Mouse (Mus musculus): ENCODE results near the gene Stat4. TPM values are rescaled to one million over a fixed set of nuclear protein-coding genes. Genes with fewer than 3 reads are reported as not detected.
A peak's percentile ranks its signal among the peaks of the same experiment; 100 is the strongest.

Gene Stat4
- total RNA-seq, 2 experiments from 2014 or later, result 0.17 to 0.18 TPM

GRCm38 (mm10) chr1:52102795-52103194 lies 115.8 kb downstream of the Stat4 start:
- DNase-seq (ENCODE audit: low spot score), result no peak

DNA sequence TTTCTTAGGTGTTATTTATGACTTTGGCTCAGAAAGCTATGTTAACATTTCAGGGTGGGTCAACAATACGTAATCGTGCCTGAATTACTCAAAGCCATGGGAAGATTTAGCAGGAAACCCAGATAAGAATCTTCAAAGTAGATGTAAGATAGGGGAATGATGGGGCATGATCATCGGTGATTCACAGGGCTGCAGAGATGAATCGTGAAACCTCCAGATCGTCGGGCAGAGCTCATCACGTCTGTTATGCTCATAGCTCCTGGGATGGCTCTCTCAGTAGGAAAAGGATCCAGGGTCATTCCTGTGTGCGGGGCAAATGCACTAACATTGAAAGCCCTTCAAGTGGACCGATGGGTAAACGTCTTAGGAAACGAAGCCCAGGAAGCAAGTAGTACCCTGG lies 120.3 kb downstream of the Stat4 start:
- DNase-seq (ENCODE audit: low spot score), result no peak

GRCm38 (mm10) chr1:52111217-52111616 lies 124.3 kb downstream of the Stat4 start:
- no peak for DNase-seq (ENCODE audit: low spot score)

- no peak for DNase-seq (ENCODE audit: low spot score)
Measured at GRCm38 (mm10) chr1:52112301-52112700, 125.4 kb downstream of the Stat4 start.

- DNase-seq (ENCODE audit: low spot score), result no peak
Measured at GRCm38 (mm10) chr1:52113067-52113665, 126.2 kb downstream of the Stat4 start.

GRCm38 (mm10) chr1:52113666-52114069 lies 126.7 kb downstream of the Stat4 start:
- peak; percentile 98 for DNase-seq (ENCODE audit: low spot score)

DNA sequence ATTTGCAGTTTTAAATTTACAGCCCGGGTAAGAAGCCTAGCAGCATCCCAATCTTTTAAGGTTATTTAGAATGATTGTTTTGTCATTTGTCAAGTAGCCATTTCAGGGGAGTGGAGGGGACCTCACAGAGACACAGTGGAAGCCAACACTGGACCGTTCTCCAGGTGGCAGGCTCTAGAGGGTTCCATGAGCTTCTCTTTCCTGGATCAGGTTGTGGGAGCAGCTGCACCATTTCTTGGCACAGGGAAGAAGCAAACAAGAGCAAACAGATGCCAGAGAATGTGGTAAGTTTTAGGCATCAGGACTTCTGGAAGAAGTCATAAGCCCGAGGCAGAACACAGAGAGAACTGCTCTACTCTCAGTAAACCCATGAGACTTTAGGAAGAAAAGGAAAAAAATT lies 129.5 kb downstream of the Stat4 start:
- DNase-seq (ENCODE audit: low spot score), result peak; percentile 9

GRCm38 (mm10) chr1:52117777-52118176 lies 130.8 kb downstream of the Stat4 start:
- no peak for DNase-seq (ENCODE audit: low spot score)

GRCm38 (mm10) chr1:52118860-52119591 lies 132.1 kb downstream of the Stat4 start, which contains the start of gene Stat1:
TSS of gene Stat1 (plus strand) at chr1:52119440.
- DNase-seq (ENCODE audit: low spot score), result peak; percentile 84

GRCm38 (mm10) chr1:52119691-52120090 lies 132.7 kb downstream of the Stat4 start:
- no peak for DNase-seq (ENCODE audit: low spot score)

DNA sequence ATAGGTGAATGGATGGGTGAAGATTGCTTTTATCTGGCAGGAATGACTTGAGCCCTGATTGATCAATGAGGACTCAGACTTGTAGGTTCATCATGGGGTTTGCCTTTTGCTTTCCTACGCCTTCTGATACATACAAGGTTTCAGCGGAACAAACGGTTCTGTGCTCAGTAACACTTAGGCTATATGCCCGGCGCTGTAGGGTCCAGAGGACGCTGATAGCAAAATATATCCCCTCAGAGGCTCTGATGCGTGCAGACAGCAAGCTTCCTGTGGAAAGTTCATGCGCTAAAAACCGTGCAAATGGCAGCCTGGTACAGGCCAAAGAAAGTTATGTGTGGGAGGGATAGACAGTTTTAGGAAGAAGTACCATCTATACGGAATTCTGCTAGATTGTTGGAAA lies 133.2 kb downstream of the Stat4 start:
- DNase-seq (ENCODE audit: low spot score), result no peak

DNA sequence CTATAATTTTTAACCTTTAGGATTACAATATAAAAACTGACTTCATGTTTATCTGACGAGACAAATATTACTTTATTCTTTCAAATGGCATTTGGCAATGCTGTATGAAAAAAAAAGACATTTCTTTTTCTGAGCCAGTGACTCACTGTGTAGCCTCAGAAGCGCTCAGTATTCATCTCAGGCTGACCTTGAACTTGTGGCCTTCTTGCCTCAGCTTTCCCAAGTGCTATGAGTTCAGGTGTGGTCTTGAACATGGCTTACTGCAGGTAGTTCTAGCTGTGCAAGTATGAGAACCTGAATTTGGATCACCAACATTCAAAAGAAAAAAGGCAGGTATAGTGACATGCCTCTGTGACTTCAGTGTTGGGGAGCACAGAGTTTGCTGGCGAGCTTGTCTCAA lies 134.1 kb downstream of the Stat4 start:
- no peak for DNase-seq (ENCODE audit: low spot score)

- DNase-seq (ENCODE audit: low spot score), result no peak
Measured at GRCm38 (mm10) chr1:52124818-52125217, 137.9 kb downstream of the Stat4 start.

DNA sequence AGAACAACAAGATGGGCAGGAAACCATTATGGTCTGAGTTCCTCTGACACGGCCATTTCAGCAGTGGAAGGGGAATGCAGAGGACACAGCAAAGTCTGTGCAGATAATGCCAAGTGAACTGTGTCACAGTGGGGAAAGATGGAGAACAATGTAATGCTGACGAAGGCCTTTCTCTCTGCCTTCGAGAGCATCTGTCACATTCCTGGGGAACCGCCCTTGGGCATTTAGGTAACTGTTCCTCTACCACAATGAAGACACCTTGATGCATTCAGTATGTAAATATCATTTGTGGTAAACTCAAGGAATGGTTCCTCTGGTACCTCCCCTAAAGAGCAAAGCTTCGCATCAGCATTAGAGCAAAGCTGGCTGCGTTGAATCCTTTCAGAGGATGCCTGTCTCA lies 140.4 kb downstream of the Stat4 start:
- DNase-seq (ENCODE audit: low spot score), result no peak

GRCm38 (mm10) chr1:52129794-52130193 lies 142.8 kb downstream of the Stat4 start:
- no peak for DNase-seq (ENCODE audit: low spot score)

DNA sequence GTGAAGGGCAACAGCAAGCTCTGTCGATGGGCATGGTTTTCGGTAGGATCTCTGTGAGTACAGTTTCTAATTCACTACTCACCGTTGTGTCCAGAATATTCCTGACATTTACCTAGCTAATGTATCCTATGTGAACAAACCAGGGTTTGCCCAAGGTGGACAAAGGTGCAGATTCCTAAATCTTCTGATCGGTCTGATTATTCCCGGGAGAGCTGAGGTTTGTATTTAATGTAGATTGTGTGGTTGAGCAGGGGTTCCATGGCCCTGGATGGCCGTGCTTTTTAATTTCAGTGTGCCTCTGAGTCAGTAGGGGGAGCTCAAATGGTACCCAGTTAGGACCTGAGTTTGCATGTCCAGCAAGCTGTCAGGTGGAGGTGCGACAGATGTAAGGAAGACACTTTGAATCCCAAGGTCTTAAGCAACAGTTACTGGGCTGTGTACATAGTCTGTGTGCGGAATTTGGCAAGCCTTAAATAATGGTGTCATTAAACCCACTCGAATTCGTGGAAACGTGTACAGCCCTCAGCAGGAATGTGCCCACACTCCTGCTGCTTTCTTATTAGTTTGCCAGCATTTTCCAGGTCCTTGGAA lies 144.9 kb downstream of the Stat4 start:
- no peak for DNase-seq (ENCODE audit: low spot score)

GRCm38 (mm10) chr1:52133254-52133653 lies 146.3 kb downstream of the Stat4 start:
- no peak for DNase-seq (ENCODE audit: low spot score)

- no peak for DNase-seq (ENCODE audit: low spot score)
Measured at GRCm38 (mm10) chr1:52137292-52137691, 150.3 kb downstream of the Stat4 start.

GRCm38 (mm10) chr1:52140534-52140933 lies 153.6 kb downstream of the Stat4 start:
- no peak for DNase-seq (ENCODE audit: low spot score)

- no peak for DNase-seq (ENCODE audit: low spot score)
Measured at GRCm38 (mm10) chr1:52141482-52141881, 154.5 kb downstream of the Stat4 start.

DNA sequence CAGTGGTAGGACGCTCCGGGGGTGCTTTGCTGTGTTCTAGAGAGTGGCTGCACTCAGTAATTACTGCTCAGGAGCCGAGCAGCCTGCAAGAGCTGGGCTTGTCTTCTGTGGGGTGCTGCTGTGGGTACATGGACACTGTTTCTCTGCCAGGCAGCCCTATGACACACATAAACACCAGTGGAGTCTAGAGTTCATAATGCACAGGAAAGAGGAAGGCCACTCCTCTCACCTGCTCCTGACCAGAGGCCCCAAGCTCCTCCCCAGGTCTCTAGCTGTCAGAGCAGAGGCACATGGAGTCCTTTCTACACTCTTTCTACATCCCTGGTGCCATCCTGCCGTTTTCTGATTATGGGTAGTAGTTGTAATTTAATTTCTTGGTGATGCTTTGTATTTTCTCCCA lies 155.2 kb downstream of the Stat4 start:
- no peak for DNase-seq (ENCODE audit: low spot score)

GRCm38 (mm10) chr1:52143191-52143590 lies 156.2 kb downstream of the Stat4 start:
- DNase-seq (ENCODE audit: low spot score), result no peak

Data from gastrocnemius, adult 18-20 months (tissue).